Mouse (Mus musculus) bone marrow macrophage, adult 2 months (primary cell): ENCODE results near the gene Lrrc40.

Experiments used
- CTCF ChIP-seq: IDR thresholded peaks from 2 replicates; pipeline ENCODE4 v1.5.1; 2012; ENCODE audit warnings: low read depth, mild to moderate bottlenecking, low read length, moderate library complexity
- POLR2A ChIP-seq: IDR thresholded peaks from 2 replicates; pipeline ENCODE4 v1.6.1; 2012; ENCODE audit warnings: mild to moderate bottlenecking, low read depth, low read length, borderline replicate concordance

- no peak for TF ChIP-seq CTCF
- TF ChIP-seq POLR2A = no peak
These were observed 26.6 kb upstream of the Lrrc40 start for GRCm38 (mm10) chr3:158009762-158010320.
